Mouse (Mus musculus) heart, adult 2 months (tissue): ENCODE data around the gene Cst12.

Experiments
- CTCF ChIP-seq: fragments of 200-600 bp; IDR thresholded peaks from 2 replicates; pipeline ENCODE4 v1.8.1; 2022; ENCODE audit warnings: antibody characterized with exemption, mild to moderate bottlenecking, moderate library complexity
- EP300 ChIP-seq: fragments of 200-500 bp; IDR thresholded peaks from 2 replicates; pipeline ENCODE4 v1.6.1; 2011; ENCODE audit warnings: low read depth, low read length, control low read depth; ENCODE audit not compliant: insufficient read depth
- POLR2A ChIP-seq: fragments of 200-500 bp; IDR thresholded peaks from 2 replicates; pipeline ENCODE4 v1.6.1; 2011; ENCODE audit warnings: mild to moderate bottlenecking, low read depth, low read length, control low read depth; ENCODE audit not compliant: insufficient read depth

GRCm38 (mm10) chr2:148834912-148835311, 45.8 kb downstream of the Cst12 start, which contains the start of gene Cst9:
- no peak for TF ChIP-seq CTCF
- no peak for TF ChIP-seq EP300
- TF ChIP-seq POLR2A, result no peak
